Mouse (Mus musculus): Measurements from ENCODE around the gene Slc30a7.
A peak's percentile ranks its signal among the peaks of the same experiment; 100 is the strongest.

The Slc30a7 gene

GRCm38 (mm10) chr3:115946272-115946671, 60.9 kb downstream of the Slc30a7 start:
- no peak for DNase-seq (ENCODE audit: low spot score in 2 of 2)

GRCm38 (mm10) chr3:115944376-115944775, 62.8 kb downstream of the Slc30a7 start:
- DNase-seq (ENCODE audit: low spot score in 2 of 2), result no peak

- DNase-seq (ENCODE audit: low spot score in 2 of 2), result no peak
These were observed 65.7 kb downstream of the Slc30a7 start for GRCm38 (mm10) chr3:115941464-115941863.

DNA sequence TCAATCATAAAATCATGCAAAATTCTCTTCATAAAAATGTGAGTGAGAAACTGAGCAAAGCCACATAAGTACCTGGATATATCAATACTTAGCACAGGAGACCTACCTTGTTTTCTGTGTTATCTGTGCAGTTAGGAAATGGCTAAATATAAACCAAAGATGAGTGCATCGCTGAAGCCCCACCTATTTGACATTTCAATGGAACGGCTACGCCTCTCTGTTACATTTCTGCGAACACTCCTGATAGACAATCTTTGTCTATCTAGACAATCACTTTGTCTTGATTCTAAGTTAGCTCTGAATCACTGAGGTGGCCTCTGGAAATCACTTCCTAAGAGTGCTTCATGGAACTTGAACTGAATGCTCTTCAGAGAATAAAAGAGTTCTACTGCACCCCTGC, 66.7 kb downstream of the Slc30a7 start:
- DNase-seq (ENCODE audit: low spot score in 2 of 2), result no peak

DNA sequence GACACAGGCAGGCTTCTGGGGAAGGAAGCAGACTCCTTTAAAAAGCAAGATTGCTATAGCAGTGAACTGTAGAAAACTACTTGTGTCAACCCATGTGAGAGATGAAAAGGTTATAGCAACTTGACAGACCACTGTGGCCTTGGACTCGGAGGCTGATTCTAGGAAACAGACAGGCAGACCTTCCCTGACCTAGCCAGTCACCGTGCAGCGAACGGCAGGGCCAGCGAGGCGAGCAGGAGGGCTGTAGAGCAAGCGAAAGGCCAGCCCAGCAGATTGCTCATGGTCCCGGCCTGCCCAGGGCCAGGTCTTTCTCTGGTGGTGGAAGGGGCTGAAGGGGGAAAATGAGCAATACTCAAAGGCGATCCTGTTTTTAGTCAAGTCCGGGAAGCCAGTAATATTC, 69.4 kb downstream of the Slc30a7 start:
- no peak for DNase-seq (ENCODE audit: low spot score in 2 of 2)

DNA sequence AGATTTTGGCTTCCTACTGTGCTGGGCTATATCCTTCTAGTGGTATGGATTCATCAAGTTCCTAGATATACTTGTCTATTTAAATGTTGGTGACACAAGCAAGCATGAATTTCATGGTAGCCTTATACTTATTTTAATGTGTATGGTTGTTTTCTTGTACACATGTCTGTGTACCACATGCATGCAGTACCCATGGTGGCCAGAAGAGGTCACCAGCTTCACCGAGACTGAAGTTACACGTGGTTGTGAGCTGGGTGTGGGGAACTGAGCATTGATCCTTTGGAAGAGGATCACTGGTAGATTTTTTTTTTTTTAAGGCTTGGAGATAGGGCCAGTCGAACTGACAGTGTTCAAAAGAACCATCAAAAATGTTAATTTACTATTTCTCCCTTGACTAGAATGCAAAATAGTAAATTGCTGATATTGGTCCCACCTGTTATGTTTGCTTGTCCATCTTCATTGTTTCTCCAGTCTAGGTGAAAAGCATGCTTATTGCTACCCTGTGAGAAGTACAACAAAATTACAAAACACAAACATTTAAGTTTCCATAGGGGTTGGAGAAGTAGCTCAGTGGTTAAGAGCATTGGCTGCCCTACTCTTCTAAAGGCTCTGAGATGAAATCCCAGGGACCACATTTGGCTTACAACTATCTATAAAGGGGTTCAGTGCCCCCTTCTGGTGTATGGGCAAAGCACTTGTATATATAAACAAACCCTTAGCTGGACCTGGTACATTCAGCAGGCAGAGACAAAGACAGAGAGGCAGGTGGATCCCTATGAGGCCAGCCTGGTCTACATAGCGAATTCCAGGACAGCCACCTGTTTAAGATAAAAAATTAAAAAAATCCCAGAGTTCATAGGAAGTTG, 70.2 kb downstream of the Slc30a7 start:
- DNase-seq (ENCODE audit: low spot score in 2 of 2), result peak; percentile 48 to 68

GRCm38 (mm10) chr3:115933293-115934186, 73.7 kb downstream of the Slc30a7 start:
- DNase-seq (ENCODE audit: low spot score in 2 of 2), result peak; percentile 68 to 70

DNA sequence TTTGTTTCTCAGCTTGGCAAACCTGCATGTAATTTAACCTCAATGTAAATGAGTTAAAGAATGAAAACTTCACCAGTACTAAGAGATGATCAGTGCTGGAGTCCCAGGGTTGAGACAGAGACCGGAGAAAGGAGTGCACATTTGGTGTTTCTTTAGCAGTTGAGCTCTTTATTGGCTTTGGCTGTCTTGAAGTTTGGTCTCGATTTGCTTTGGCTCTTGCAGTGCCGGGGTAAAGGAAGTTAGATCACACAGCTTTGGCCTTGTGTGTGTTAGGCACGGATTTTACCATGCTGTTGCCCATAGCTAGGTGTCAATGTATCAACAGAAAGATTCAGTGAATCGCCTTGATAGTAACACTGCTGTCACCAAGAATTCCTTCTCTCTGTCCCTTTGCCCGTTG, 75.5 kb downstream of the Slc30a7 start:
- no peak for DNase-seq (ENCODE audit: low spot score in 2 of 2)

DNA sequence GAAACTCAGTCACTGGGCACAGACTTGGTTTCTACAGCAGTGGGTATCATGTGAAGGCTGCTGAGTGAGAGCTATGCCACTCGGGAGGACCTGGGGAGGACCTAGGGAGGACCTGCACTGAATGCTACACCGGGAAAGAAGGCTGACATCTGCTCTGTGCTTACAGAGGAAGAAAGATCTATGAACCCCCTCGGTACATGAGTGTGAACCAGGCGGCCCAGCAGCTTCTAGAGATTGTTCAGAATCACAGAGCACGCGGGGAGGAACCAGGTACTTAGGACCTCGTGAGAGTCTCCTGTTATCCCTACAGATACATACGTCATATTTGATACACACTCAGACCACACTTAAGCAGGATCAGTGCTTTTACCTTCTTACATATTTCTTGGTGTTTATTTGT, 80.7 kb downstream of the Slc30a7 start:
- no peak for DNase-seq (ENCODE audit: low spot score in 2 of 2)

GRCm38 (mm10) chr3:115924401-115925190, 82.6 kb downstream of the Slc30a7 start:
- no peak for DNase-seq (ENCODE audit: low spot score in 2 of 2)

DNA sequence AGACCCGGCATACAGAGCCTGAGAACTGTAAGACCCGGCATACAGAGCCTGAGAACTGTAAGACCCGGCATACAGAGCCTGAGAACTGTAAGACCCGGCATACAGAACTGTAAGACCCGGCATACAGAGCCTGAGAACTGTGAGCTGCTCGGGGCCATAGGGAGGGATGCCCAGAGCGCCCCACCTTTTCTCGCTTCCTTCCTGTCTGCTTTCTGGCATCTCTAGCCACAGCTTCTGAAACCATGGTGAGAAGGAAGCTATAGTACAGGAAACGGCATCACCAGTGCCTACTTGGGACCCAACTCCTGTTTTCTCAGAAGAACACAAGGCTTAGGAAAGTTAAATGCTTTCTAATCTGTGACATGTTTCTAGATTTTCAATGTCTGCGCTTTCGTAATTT, 99.8 kb downstream of the Slc30a7 start:
- peak; percentile 53 to 55 for DNase-seq (ENCODE audit: low spot score in 2 of 2)

DNA sequence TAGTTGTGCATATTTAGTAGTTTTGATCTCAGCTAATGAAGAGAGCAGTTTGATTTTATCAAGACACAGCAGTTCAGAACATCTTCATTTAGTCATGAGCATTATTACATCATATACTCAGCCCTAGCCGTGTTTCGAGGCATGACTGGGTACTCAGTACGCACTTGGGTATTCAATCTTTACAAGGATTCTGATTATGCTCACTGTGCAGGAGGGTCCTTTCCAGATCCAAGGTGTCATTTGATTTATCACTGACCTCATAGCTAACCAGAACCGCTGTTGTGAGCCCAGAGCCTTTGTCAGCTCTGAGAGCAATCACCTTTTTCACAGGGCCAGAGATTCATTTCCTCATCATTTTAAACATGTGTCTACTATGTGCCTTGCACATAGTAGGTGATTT, 101.6 kb downstream of the Slc30a7 start:
- DNase-seq (ENCODE audit: low spot score in 2 of 2), result no peak

DNA sequence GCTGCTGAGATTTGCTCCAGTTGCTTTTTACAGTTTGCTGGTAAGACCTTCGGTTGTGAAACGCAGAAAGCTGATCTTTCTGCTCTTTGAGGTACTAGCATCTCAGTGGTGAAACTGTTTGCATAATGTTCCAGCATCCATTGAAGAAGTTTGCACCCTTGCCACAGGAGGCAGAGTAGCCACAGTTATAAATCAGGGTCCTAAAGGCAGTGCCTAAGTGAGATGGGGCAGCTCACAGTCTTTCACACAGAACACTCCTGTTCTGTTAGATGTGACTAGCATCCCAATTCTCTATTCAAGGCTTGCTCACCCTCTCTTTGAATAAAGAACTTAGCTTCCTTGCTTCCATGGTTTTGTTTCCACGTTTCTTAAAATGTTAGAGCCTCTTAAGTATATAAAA, 102.1 kb downstream of the Slc30a7 start:
- no peak for DNase-seq (ENCODE audit: low spot score in 2 of 2)

DNA sequence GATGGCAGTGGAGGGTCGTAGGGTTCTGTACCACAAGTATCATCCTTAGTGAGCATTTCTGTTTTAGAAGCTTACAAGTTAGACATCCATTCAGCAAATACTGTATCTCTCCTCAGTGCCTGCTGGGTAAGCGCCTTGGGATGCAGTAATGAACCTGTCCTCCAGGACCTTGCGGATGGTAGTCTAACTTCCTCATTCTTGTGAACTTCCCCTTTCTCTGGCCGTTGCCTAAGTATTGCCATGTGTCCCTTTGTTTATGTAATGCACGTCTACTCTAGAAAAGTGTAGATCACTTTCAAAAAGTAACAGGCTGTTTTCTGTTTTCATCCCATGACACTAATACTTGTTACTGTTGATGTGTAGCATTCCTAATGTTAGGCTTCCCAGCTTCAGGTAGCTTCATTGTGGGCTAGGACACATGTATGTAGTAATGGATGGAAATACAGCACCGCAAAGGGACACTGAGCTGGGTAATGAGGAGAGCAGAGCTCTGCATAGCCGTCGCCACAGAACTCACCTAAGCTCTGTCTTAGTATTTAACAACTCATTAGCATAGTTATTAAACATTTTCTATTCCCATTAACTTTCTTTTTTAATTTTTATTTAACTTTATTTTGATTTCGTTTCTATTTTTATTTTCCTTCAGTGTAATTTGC, 104.8 kb downstream of the Slc30a7 start:
- DNase-seq (ENCODE audit: low spot score in 2 of 2), result peak; percentile 44 to 58

DNA sequence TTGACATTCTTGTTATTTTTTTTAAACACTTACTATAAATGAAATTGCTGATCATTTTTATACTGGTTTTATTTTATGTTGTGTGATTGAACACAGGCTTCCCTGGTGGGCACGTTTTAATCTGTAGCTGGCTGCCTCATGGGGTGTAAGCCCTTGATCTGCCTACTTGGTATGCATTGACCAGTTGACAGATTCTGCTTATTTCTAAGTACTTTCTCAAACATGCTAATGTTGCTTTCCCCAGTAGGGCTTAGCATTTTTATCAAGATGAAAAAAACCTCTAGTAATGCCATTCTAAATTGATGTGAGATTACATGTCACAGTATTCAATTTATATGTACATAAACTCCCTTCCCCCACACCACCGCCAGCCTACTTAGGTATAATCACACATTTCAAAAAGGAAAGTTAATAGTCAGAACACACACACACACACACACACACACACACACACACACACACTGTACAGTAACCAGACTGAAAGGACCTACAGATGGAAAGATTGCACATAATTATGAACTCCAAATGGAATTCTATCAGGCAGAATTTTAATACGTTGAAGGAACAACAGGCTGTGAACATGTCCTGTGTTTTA, 108.8 kb downstream of the Slc30a7 start:
- DNase-seq (ENCODE audit: low spot score in 2 of 2), result no peak

DNA sequence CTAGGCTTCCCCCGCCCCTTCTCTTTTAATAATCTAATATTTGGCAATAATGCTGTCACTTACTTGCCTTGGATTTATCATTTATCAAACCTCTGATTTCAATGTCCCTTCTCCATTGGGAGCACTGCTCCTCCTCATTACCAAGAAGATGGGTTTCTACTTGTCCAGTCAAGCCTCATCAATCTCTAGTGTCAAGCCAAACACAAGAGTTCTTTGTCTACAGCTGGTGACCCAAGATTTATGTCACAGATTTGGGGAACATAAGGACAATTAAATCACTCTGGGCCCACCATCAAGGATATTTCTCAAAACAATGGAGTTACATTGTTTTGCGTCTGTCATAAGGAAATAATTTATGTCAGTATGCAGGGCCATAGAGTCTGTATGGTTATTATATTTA, 114.0 kb downstream of the Slc30a7 start:
- no peak for DNase-seq (ENCODE audit: low spot score in 2 of 2)

DNA sequence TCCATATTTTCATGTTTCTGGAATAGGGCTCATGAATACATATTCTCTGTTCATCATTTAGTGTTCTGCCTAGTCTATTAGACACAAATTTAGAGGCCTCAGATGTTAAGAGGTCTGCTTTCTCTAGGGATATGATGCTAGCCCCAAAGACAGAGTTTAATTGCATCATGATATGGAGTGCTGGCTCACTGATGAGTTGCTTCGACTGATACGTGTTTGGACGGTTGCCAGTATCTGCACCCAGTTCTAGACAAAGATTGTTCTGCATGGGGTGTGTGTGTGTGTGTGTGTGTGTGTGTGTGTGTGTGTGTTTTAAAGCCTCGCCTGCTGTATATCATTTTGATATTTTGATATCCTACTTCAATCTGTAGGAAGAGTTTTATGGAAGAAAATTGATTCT, 114.9 kb downstream of the Slc30a7 start:
- no peak for DNase-seq (ENCODE audit: low spot score in 2 of 2)

Data from spleen, postnatal 36 days (tissue).